Mouse (Mus musculus): Measurements from ENCODE around the gene Chp1. TPM values are rescaled to one million over a fixed set of nuclear protein-coding genes. Genes with fewer than 3 reads are reported as not detected.

Gene Chp1
- polyA plus RNA-seq, 1 experiment: 39.0 TPM

GRCm38 (mm10) chr2:119621302-119621701 lies 73.8 kb downstream of the Chp1 start:
- Histone ChIP-seq H3K36me3 (ENCODE audit: control insufficient read depth, insufficient read depth, low read length) (no peaks in the 10 kb centered on the region), H3K27ac (ENCODE audit: insufficient read depth, low read length) (no peak overlapping the region), H3K4me1 (ENCODE audit: control insufficient read depth, insufficient read depth, insufficient read length) (peaks cover 1% of the 10 kb centered on the region; the same call in 1 of the 2 replicates), H3K4me3 (ENCODE audit: extremely low read depth, insufficient read depth, insufficient read length) (no peak overlapping the region), H3K27me3 (ENCODE audit: control insufficient read depth, insufficient read depth, low read length) (no peaks in the 10 kb centered on the region)
- WGBS: 88% methylated on average over 2 of the region's 2 CpGs
- no peak for DNase-seq (ENCODE audit: low read depth in 1 of 2, low spot score in 2 of 2)
- TF ChIP-seq CTCF (IDR thresholded peaks at IDR 0.05; ENCODE audit: extremely low read depth, insufficient read depth, insufficient read length, insufficient replicate concordance): no peak
- no peak for TF ChIP-seq POLR2A (IDR thresholded peaks at IDR 0.05; ENCODE audit: low read depth, low read length)

Other genes starting within 250 kb of the Chp1 start
- gene Dll4, start 221.9 kb upstream of the Chp1 start, polyA plus RNA-seq (2012; rRNA removed): 5.6 and 6.2 TPM in 2 replicates
- gene Chac1, start 196.5 kb upstream of the Chp1 start, polyA plus RNA-seq (2012; rRNA removed): 1.9 and 2.9 TPM in 2 replicates
- 7.3 and 8.0 TPM in 2 replicates for gene Ino80, start 70.0 kb upstream of the Chp1 start, polyA plus RNA-seq (2012; rRNA removed)
- gene Exd1, start 70 bp upstream of the Chp1 start, polyA plus RNA-seq (2012; rRNA removed): 0.09 and 0.12 TPM in 2 replicates
- 1.3 and 1.7 TPM in 2 replicates for gene Nusap1, start 70.6 kb downstream of the Chp1 start, polyA plus RNA-seq (2012; rRNA removed)
- gene Oip5, start 70.8 kb downstream of the Chp1 start, polyA plus RNA-seq (2012; rRNA removed): 3.7 and 7.2 TPM in 2 replicates
- 1.5 and 2.1 TPM in 2 replicates for gene Ndufaf1, start 115.1 kb downstream of the Chp1 start, polyA plus RNA-seq (2012; rRNA removed)
- gene Rtf1, start 127.4 kb downstream of the Chp1 start, polyA plus RNA-seq (2012; rRNA removed): 7.4 and 7.9 TPM in 2 replicates
- 0.72 and 0.81 TPM in 2 replicates for gene Itpka, start 194.6 kb downstream of the Chp1 start, polyA plus RNA-seq (2012; rRNA removed)
- 9.0 and 15.0 TPM in 2 replicates for gene Ltk, start 212.7 kb downstream of the Chp1 start, polyA plus RNA-seq (2012; rRNA removed)
- 25.7 and 30.7 TPM in 2 replicates for gene Rpap1, start 239.8 kb downstream of the Chp1 start, polyA plus RNA-seq (2012; rRNA removed)

Data from spleen, adult 2 months (tissue).